Mouse (Mus musculus) stomach, embryonic 16.5 days (tissue): ENCODE measurements around the gene Pom121l2. TPM values are rescaled to one million over a fixed set of nuclear protein-coding genes. Genes with fewer than 3 reads are reported as not detected.

ENCODE experiments used
- ATAC-seq: fragments of 200-750 bp; cut with Nextera tagmentation; 2 replicates; pipeline ENCODE4 v1.8.0; 2017; ENCODE audit warnings: moderate number of reproducible peaks, moderate TSS enrichment; ENCODE audit not compliant: insufficient read depth, low FRiP score
- H3K27ac ChIP-seq: fragments of 300-500 bp; sonication (generic); 2 replicates; pipeline ENCODE4 v1.5.1; 2014; ENCODE audit warnings: low read length
- H3K27me3 ChIP-seq: fragments of 300-500 bp; sonication (generic); 2 replicates; pipeline ENCODE4 v1.6.1; 2014; ENCODE audit warnings: low read length, control low read depth, mixed read lengths; ENCODE audit not compliant: control insufficient read depth, insufficient read depth
- H3K36me3 ChIP-seq: fragments of 300-500 bp; sonication (generic); 2 replicates; pipeline ENCODE4 v1.6.1; 2014; ENCODE audit warnings: low read length; ENCODE audit not compliant: control insufficient read depth, insufficient read depth
- H3K4me1 ChIP-seq: fragments of 300-500 bp; sonication (generic); 2 replicates; pipeline ENCODE4 v1.6.1; 2014; ENCODE audit warnings: low read length, control low read depth, mixed read lengths; ENCODE audit not compliant: control insufficient read depth, insufficient read depth
- H3K4me2 ChIP-seq: fragments of 300-500 bp; sonication (generic); 2 replicates; pipeline ENCODE4 v1.6.1; 2014; ENCODE audit warnings: low read depth, low read length, mixed read lengths
- H3K4me3 ChIP-seq: fragments of 300-500 bp; sonication (generic); replicated peaks from 2 replicates; pipeline ENCODE4 v1.5.1; 2014; ENCODE audit warnings: mild to moderate bottlenecking, low read length
- H3K9ac ChIP-seq: fragments of 300-500 bp; sonication (generic); 2 replicates; pipeline ENCODE4 v1.6.1; 2014; ENCODE audit warnings: low read length
- H3K9me3 ChIP-seq: fragments of 300-500 bp; sonication (generic); replicated peaks from 2 replicates; pipeline ENCODE4 v1.6.1; 2016; ENCODE audit warnings: low read length, control low read depth; ENCODE audit not compliant: control insufficient read depth
- WGBS: fragments of 180-500 bp; shearing (Covaris S2); extraction: QIAGEN DNeasy Blood & Tissue Kit; methylation state at CpG from one replicate; pipeline ENCODE4 v1.1.7; 2014; 5-methylcytosine and 5-hydroxymethylcytosine counted together
- polyA plus RNA-seq: library from polyadenylated mRNA; unstranded; fragments of >200 nt; fragmentation: Nextera tagmentation; extraction: Ambion mirVana; gene quantifications from 2 replicates; pipeline ENCODE4 v1.2.1, GENCODE M21; 2015

The Pom121l2 gene
- polyA plus RNA-seq, 1 experiment from 2014 or later, result 0.09 TPM

DNA sequence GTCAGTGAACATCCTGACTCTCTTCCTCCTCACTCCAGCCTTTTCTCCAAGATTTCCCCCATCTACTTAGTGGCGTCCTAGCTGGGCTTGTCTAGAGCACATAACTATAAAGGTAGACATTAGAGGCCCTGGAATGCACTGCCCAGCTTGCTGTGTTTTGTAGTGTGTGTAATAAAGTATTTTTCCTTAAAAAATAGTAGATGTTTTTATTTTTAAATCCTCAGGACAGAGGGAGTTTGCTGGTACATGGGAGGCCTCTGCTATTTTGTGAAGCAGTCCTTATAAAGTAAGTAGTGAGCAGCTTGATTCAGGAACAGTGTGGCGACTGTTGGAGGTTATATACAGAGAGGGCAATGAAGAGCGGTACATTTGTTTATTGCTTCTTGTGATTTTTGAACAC lies 27.7 kb downstream of the Pom121l2 start:
- peaks cover 84% of the 10 kb centered on the region for H3K27me3 ChIP-seq
- H3K9ac ChIP-seq, result no peak overlapping the region
- no peak overlapping the region for H3K4me2 ChIP-seq
- H3K36me3 ChIP-seq, result no peaks in the 10 kb centered on the region
- no peak overlapping the region for H3K27ac ChIP-seq
- no peak for ATAC-seq
- peaks cover 12% of the 10 kb centered on the region; the same call in 1 of the 2 replicates for H3K4me1 ChIP-seq
- H3K4me3 ChIP-seq, result no peak overlapping the region
- no peaks in the 10 kb centered on the region for H3K9me3 ChIP-seq
- 77% methylated on average over 3 of the region's 3 CpGs for WGBS

DNA sequence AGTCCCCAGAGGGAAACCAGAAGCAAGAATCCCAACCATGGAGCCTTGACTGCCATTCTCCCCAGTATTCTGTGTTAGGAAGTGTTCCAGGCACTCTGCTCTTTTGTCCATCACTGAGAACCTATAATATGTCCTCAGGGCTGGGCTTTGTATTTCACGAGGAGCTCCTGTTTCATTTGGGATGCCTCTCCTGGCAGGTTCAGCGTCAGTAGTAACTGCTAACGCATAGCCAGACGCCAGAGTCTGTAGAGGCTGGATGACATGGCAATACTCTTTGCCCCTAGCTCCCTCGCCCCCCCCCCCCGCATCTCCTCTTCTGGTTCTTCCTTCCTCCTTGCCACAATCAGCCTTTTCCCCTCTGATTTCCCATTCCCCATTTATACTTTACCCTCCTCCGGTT lies 28.6 kb downstream of the Pom121l2 start, which contains the start of gene Prss16:
Prss16 (minus strand) TSS at position 101 of the 400 bp plus-strand sequence.
- no peak within 1 kb of the TSS for H3K4me3 ChIP-seq
- H3K4me1 ChIP-seq, result peaks cover 12% of the 10 kb centered on the region; the same call in 1 of the 2 replicates
- no peak for ATAC-seq
- no peaks in the 10 kb centered on the region for H3K9me3 ChIP-seq
- H3K27ac ChIP-seq, result no peak within 1 kb of the TSS
- no peaks in the 10 kb centered on the region for H3K36me3 ChIP-seq
- no peak within 1 kb of the TSS for H3K4me2 ChIP-seq
- H3K9ac ChIP-seq, result no peak within 1 kb of the TSS
- peaks cover 80% of the 10 kb centered on the region for H3K27me3 ChIP-seq
- WGBS, result 41% methylated on average over 6 of the region's 7 CpGs

DNA sequence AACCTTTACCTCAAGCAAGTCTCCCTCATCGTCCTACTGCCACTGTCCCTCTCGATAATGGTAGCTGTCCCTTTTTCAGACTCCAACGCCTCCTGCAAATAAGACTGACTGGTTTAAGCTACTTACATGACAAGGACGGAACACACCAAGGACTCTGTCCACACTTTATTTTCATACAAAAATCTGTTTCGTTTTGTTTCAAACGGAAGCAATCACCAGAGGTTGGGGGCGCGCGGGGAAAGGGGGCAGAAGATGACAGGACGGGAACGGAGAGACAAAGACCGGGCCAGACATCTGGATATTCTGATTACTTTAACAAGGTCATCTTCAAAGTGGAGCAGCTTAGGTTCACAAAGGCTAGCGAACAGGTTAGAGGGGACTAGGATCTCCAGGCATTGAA lies 32.7 kb downstream of the Pom121l2 start:
- no peak overlapping the region for H3K9ac ChIP-seq
- 25% methylated on average over 13 of the region's 13 CpGs for WGBS
- no peak overlapping the region for H3K4me2 ChIP-seq
- no peaks in the 10 kb centered on the region for H3K36me3 ChIP-seq
- H3K27me3 ChIP-seq, result peaks cover 51% of the 10 kb centered on the region
- H3K9me3 ChIP-seq, result no peaks in the 10 kb centered on the region
- no peak overlapping the region for H3K4me3 ChIP-seq
- no peaks in the 10 kb centered on the region for H3K4me1 ChIP-seq
- no peak for ATAC-seq
- H3K27ac ChIP-seq, result no peak overlapping the region

DNA sequence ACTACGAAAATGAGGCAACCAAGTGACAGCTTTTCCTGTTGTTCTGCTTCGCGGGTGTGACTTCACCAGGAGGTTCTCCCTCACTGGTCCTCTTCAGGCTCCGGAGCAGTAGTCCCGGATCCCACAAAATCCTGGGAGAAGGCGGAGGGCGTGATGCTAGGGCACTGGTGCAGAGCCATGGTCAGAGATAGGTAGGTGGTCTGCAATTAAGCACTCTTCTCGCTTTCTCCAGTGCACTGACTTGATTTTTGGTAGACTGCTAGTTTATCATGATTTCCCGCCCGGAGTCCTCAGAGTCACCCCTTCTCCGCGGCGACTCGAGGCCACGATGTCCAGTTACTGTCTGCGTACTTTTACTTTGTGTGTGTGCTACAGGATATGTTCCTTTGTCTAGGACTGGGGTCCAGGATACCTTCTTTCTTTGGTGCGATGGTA lies 33.4 kb downstream of the Pom121l2 start:
- Histone ChIP-seq H3K27ac (no peak overlapping the region), H3K4me1 (no peaks in the 10 kb centered on the region), H3K9me3 (no peaks in the 10 kb centered on the region), H3K4me2 (peak overlapping the region; percentile 28), H3K27me3 (peaks cover 44% of the 10 kb centered on the region), H3K36me3 (no peaks in the 10 kb centered on the region), H3K4me3 (peak overlapping the region; percentile 6), H3K9ac (no peak overlapping the region)
- WGBS, result 9% methylated on average over 17 of the region's 17 CpGs
- ATAC-seq, result no peak

DNA sequence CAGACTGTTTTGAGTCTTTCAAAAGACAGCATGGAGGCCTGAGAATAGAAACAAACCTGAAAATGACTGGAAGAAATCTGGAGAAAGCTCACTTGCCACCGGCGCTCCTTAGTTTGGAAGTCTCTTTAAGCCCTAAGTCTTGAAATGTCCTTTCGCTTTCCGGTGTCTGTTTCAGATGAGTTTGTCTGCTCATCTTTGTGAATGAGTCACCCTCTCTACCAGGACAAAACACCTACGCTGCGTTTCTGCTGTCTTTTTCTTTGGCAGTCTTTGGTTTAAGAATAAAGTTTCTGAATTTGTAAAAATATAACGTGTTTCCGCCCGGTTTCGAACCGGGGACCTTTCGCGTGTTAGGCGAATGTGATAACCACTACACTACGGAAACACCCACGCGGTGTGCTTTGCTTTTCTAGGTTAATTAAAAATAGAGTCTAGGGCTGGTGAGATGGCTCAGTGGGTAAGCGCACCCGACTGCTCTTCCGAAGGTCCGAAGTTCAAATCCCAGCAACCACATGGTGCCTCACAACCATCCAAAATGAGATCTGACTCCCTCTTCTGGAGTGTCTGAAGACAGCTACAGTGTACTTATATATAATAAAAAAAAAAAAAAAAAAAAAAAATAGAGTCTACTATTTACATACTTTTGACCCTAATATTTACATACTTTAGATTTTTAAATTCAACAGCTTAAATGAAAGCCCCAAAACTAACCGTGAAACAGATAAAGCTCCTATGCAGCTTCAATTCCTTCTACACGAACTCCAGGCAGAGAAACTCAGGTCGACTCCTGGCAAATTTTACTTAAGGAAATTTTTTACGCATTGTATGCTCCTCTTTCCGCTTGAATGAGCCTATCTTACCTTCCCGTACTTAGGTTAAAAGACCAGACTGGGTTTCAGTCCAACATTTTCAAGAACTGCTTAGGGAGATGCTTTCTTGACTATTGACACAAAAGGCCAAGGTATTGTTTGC lies 34.8 kb downstream of the Pom121l2 start:
- H3K9me3 ChIP-seq, result no peaks in the 10 kb centered on the region
- peak overlapping the region; percentile 7 for H3K4me3 ChIP-seq
- H3K27me3 ChIP-seq, result peaks cover 31% of the 10 kb centered on the region
- peak overlapping the region; percentile 20; the same call in 1 of the 2 replicates for H3K4me2 ChIP-seq
- H3K27ac ChIP-seq, result no peak overlapping the region
- no peaks in the 10 kb centered on the region for H3K4me1 ChIP-seq
- WGBS, result 16% methylated on average over 27 of the region's 27 CpGs
- peak; percentile 76 for ATAC-seq
- no peak overlapping the region for H3K9ac ChIP-seq
- no peaks in the 10 kb centered on the region for H3K36me3 ChIP-seq

DNA sequence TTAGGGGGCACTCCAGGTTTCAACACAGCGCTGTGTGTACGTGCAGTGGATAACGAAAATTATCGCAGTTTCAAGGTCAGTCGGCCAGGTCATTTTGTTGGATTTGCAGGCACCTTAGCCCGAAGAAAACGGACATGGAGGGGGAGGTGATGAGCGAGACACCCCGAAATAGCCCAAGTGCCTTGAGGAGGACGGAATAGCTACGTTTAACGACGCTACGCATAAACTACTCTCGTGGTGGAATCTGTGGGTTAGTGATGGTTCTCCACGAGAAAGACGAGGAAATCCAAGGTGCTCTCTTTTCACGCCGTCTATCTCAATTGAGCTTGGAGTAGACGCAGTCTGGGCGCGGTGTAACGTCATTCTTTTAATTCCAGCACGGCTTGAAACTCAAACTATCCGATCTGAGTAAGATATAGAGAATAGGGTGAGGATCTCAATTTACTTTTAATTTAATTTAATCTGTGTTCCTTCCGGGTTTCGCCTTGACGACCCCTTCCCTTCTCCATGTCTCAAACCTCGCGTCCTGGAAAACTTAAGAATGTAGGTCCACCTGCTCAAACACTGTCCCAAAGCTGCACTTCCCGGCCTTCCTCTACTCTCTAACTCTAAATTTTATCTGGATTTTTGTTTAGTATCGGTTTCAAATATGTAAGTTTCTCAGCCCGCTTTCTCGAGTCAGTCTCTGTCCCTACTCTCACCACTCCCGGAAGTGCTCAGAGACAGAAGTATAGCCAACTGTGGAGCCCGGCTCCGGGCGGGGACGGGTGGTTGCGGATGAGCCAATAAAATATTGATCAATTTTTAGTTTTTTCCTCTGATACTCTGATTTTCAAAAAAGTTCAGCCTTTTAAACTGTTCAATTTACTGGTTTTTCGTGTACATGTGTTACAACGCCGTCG lies 39.2 kb downstream of the Pom121l2 start:
- Histone ChIP-seq H3K9me3 (no peaks in the 10 kb centered on the region), H3K27ac (no peak overlapping the region), H3K4me2 (peak overlapping the region; percentile 75), H3K4me1 (no peaks in the 10 kb centered on the region), H3K9ac (peak overlapping the region; percentile 32), H3K27me3 (peaks cover 4% of the 10 kb centered on the region), H3K36me3 (no peaks in the 10 kb centered on the region), H3K4me3 (peak overlapping the region; percentile 46)
- 1% methylated on average over 44 of the region's 44 CpGs for WGBS
- ATAC-seq, result no peak

GRCm38 (mm10) chr13:22020901-22021339 lies 39.9 kb downstream of the Pom121l2 start:
- no peaks in the 10 kb centered on the region for H3K36me3 ChIP-seq
- no peaks in the 10 kb centered on the region for H3K4me1 ChIP-seq
- peak; percentile 73 for ATAC-seq
- H3K4me3 ChIP-seq, result peak overlapping the region; percentile 46
- H3K4me2 ChIP-seq, result peak overlapping the region; percentile 75
- no peaks in the 10 kb centered on the region; the same call in 1 of the 2 replicates for H3K27me3 ChIP-seq
- H3K27ac ChIP-seq, result no peak overlapping the region
- no peaks in the 10 kb centered on the region for H3K9me3 ChIP-seq
- peak overlapping the region; percentile 59 for H3K9ac ChIP-seq
- under 1% methylated on average over 8 of the region's 8 CpGs for whole genome bisulfite sequencing

GRCm38 (mm10) chr13:22021581-22021980 lies 40.6 kb downstream of the Pom121l2 start:
- Histone ChIP-seq H3K9me3 (no peaks in the 10 kb centered on the region), H3K27ac (peak overlapping the region; percentile 19; the same call in 1 of the 2 replicates), H3K4me2 (peak overlapping the region; percentile 75), H3K36me3 (no peaks in the 10 kb centered on the region), H3K4me3 (peak overlapping the region; percentile 46), H3K9ac (peak overlapping the region; percentile 59), H3K4me1 (no peaks in the 10 kb centered on the region), H3K27me3 (no peaks in the 10 kb centered on the region)
- under 1% methylated on average over 11 of the region's 11 CpGs for WGBS
- ATAC-seq, result no peak
